Mouse (Mus musculus) heart, postnatal 25 days (tissue): ENCODE results near the gene Olfr322. TPM values are rescaled to one million over a fixed set of nuclear protein-coding genes. Genes with fewer than 3 reads are reported as not detected.

Source experiments
- DNase-seq: peaks from one replicate; pipeline ENCODE4 v3.0.0; 2022; ENCODE audit warnings: low spot score
- intact Hi-C: fragments of 180-260 bp; cut with DNase I; formaldehyde crosslinking; loops from one replicate; pipeline ENCODE4 v1.15.1; 2025
- total RNA-seq, 2 experiments: library from RNA; stranded (reverse); gene quantifications; 2 replicates each; pipeline ENCODE4 v1.2.3; 2021

Olfr322 gene
- not detected for total RNA-seq

DNA sequence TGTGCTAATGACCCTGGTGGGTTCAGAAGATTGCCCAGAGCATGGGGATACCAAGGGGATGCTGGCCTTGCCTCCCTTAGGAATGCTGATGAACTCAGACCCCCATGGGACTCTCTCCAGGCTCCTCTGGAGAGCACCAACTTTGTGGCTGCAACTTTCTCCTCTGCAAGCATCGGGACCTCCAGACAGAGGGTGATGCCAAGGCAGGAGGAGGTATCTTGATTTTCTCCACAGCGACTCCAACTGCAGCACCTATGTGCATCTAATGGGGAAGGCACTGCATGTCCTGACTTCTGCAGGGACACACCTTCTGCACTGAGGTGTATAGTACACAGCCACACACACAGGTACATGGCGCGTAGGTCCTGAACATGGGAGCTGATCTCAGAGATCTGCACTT, at the start of gene Olfr322:
Gene Olfr322 (plus strand): TSS at position 187 of the 400 bp plus-strand sequence.
- DNase-seq, result no peak
- intact Hi-C loops, result no loop called here

DNA sequence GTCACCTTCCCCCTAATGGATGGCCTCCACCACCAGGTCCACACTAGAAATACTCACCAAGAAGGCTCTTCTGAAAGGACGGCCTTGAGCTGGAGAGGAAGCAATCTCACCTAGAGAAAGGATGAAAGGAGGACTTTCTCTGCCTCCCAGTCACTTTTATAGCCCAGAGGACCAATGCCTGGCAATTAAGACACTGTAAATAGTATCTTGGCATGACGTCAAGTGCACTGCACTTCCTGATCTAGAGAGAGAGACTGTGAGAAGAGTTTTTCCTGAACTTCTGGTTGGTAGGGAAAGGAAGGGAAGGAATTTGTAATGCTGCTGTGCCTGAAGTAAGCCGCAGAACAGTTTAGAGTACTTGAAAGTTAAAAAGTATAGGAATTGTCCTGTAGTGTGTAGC, 45.2 kb upstream of the Olfr322 start:
- no peak for DNase-seq
- intact Hi-C loops, result no loop called here

DNA sequence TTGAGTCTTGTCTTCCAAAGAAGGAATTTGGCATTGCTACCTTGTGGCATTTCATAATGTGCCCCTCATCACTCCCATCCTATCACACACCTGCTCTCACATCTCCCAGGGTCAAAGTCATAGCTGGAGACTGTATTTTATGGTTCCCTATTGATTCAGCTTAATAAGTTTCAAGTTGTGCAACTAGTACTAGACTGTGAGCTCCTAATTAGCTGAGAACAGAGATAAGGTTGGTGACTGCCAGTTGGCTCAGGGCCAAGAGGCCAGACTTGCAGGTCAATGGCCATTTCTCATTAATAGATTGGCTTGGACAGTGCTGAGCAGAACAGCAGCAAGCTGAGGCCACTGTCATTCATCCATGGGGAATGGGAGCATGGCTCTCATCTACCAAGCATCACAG, 44.1 kb upstream of the Olfr322 start:
- intact Hi-C loops, result no loop called here
- DNase-seq, result no peak

DNA sequence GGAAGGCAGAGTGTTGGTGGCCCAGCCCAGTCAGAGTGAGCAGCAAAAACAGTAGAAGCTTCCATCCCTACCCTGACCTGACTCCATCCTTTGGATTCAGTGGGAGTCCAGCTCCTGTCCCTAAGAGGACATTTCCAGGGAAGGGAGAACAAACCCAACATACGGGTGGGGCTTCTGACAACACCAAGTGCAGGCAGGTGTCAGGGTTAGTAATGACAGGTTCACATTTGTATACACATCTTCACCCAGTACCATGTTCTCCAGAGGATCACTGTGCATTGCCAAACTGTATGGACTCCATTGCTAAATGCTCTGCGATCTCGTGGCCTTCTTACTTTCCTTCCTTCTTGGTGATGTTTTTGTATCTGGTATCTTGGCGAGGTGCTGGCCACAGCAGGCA, 42.6 kb upstream of the Olfr322 start, which contains the start of gene 2210407C18Rik:
Gene 2210407C18Rik (minus strand): TSS at position 101 of the 400 bp plus-strand sequence.
- intact Hi-C loops, result loop anchor here (2.0 kb wide), 1 partner anchor 15 kb away; no protein-coding TSS in a partner anchor

DNA sequence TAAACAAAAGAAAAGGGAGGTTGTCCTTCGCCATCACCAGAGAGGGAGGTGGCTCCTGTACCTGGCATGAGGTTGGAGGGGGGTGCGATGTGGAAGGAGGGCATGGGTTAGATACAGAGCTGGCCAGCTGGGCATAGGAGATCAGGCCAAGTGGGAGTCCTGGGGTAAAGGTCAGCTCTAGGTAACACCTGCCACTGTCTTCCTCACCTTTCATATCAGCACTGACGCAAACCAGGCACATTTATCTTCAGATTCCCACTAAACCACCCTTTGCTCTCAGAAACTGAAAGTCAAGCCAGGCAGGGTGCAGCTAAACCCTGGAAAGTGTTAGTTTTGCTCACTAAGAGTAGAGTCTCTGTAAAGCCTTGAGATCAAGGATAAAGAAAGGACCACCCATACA, 40.2 kb upstream of the Olfr322 start:
- intact Hi-C loops, result no loop called here
- DNase-seq, result no peak

More for the DNA sequence above, 42.6 kb upstream of the Olfr322 start, which contains the start of gene 2210407C18Rik:
- DNase-seq, result no peak

DNA sequence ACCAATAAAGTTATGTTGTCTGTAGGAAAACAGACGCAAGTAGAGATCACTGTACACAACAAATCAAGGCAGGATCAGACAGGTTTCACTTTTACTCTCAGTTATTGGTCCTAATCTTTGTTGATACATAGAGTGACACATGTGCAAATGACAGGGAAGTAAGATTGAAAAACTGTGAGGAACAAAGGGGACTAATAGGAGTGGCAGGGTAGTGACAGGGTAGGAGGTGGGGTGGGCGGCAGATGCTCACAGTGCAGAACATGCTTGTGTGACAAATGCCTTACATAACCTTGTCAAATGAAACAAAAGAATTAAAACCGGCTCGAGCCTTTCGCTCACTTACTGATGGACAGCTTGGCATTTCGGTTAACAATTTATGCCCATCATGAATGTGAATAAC, 39.8 kb upstream of the Olfr322 start:
- DNase-seq, result no peak
- intact Hi-C loops, result no loop called here

DNA sequence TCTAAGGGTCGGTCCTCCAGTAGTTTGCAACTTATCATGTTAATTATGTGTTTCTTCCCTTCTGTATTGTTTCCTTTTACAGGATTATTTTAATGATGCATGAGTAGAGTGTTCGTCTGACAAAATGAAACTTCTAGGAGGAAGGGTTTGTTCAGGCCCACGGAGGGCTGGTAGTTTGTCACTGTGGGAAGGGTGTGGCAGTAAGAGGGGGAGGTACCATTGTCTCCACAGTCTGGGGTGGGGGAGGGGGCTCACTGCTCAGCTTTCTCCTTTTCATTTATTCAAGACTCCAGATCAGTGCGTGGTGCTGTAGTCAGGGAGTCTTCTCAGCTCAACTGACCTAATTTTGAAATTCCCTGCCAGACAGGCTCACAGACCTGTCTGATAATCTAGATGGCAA, 32.4 kb upstream of the Olfr322 start:
- no peak for DNase-seq
- intact Hi-C loops, result no loop called here

DNA sequence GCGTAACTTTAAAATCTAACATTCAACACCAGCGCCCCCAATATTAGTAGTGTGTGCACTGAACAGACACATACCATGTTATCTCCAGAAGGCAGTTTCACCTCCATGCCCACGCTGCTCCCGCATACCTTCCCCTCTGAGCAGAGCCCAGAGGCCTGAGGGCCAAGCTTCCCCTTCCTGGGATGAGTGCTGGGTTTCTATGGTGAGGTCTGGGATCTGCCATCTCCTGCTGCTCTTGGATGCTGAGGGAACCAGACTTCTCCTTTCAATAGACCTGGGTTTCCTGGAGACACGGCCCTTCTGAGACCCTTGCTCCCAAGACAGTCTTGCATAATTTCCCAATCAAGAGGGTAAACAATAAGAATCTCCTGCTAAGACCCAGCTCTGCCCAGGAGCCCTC, 28.2 kb upstream of the Olfr322 start, which contains the start of gene Olfr323:
Gene Olfr323 (minus strand): TSS at position 101 of the 400 bp plus-strand sequence.
- no peak for DNase-seq
- intact Hi-C loops, result no loop called here

DNA sequence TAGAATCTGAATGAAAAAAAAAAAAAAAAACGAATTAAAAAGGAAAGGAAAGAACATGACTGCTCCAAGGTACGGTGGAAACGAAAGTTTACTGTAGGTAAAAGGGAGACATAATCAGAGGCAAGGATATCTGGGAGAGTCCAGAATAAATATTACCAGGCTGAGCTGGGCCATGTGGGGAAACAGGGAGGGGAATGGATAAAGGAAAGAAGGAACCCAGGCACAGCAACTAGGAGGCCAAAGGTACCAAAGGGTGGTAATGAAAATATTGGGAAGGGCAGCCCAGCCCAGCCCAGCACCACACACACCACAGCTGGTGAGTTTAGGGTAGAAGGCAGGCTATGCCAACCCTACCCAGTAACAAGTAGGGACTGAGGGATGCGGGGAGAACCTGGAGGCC, 23.7 kb upstream of the Olfr322 start:
- intact Hi-C loops, result loop anchor here (5.0 kb wide), 2 partner anchors 133 to 398 kb away; partner anchors contain the start of gene Olfr331

DNA sequence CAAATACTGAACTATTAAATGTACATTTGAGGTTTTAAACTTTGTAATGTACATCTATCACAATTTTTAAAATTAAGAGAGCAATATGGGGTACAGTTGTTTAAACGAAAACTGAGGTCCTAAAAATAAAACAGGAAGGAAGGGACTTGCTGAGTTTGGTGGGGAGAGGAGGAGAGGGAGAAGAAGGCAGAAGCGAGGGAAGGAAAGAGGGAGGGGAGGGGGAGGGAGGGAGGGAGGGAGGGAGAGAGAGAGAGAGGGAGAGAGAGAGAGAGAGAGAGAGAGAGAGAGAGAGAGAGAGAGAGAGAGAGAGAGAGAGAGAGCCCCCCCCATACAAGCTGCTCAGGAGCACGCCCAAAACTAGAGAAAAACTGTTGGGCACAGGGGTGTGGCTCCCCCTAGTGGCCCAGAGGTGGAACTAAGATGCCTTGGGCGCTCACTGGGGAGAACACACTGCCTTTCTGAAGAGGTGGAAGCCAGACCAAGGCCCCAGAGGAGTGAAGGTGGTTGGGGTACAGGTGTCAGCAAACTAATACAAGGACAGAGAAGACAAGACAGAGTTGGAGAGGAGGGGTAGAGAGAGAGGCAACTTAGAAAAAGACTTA, 22.1 kb upstream of the Olfr322 start:
- intact Hi-C loops, result loop anchor here (1.0 to 5.0 kb wide), 3 partner anchors 134 to 399 kb away; partner anchors contain the start of gene Olfr331
- no peak for DNase-seq

More for the DNA sequence above, 23.7 kb upstream of the Olfr322 start:
- no peak for DNase-seq

DNA sequence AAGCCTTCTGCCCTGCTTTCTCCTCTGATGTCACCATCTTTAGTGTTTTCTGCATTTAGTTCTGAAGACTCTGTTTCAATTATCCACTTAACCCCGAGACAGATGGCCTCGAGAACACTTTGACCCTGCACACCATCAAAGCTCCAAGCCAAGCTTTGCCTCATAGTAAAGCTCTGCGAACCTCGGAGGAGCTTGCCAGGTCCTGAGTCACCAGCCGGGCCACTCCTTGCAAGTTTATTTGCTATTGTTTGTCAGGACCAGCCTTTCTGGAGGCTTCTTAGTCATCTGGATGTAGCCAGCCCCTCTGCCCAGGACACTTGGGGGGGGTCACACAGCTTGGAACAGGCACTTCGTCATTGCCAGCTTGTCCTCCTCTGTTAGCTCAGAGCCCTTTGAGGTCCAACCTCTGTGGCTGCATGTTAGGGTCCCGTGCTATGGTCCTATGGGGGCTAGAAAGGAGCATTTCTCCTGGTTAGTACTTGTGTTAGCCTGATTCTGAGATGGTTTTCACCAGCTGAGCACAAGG, 20.3 kb upstream of the Olfr322 start:
- intact Hi-C loops, result loop anchor here (5.0 kb wide), 2 partner anchors 136 to 401 kb away; partner anchors contain the start of gene Olfr331

DNA sequence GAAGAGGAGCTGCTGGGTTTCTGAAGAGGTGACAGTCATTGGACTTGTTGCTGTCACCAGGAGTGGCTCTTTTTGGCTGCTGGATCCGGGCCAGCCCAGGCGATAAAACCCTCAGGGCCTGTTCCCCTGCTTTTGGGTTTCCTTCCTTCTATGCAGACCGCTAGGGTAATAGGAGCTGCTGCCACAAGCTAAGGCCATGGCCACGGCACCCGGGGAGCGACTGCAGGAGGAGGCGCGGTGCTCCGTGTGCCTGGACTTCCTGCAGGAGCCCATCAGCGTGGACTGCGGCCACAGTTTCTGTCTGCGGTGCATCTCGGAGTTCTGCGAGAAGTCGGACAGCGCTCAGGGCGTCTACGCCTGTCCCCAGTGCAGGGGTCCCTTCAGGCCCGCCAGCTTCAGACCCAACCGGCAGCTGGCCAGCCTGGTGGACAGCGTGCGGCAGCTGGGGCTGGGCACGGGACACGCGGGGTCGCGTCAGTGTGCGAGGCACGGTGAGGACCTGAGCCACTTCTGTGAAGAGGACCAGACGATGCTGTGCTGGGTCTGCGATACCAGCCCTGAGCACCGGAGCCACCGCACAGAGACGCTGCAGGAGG, 18.2 kb upstream of the Olfr322 start, which contains the start of gene Trim58:
Gene Trim58 (plus strand): TSS at position 194 of the 596 bp plus-strand sequence.
- intact Hi-C loops, result no loop called here
- DNase-seq, result no peak

More for the DNA sequence above, 20.3 kb upstream of the Olfr322 start:
- no peak for DNase-seq

DNA sequence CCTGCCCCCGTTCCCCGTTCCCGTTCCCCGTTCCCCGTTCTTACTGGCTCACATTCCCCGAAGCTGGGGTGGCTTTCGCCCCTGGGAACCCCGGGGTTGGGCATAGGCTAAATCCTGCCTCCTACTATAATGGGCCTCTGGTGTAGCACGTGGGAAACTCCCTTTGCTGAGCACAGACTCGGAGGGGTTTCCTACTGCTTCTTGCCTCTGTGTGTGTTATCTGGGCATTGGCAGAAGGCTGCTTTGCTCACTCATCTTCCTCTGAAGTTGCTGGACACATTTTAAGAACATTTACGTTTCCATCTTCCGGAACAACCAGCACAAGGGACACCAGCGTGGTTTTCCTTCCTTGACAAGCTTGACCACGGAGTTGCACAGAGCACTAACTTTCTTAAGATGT, 17.5 kb upstream of the Olfr322 start:
- intact Hi-C loops, result no loop called here
- no peak for DNase-seq

DNA sequence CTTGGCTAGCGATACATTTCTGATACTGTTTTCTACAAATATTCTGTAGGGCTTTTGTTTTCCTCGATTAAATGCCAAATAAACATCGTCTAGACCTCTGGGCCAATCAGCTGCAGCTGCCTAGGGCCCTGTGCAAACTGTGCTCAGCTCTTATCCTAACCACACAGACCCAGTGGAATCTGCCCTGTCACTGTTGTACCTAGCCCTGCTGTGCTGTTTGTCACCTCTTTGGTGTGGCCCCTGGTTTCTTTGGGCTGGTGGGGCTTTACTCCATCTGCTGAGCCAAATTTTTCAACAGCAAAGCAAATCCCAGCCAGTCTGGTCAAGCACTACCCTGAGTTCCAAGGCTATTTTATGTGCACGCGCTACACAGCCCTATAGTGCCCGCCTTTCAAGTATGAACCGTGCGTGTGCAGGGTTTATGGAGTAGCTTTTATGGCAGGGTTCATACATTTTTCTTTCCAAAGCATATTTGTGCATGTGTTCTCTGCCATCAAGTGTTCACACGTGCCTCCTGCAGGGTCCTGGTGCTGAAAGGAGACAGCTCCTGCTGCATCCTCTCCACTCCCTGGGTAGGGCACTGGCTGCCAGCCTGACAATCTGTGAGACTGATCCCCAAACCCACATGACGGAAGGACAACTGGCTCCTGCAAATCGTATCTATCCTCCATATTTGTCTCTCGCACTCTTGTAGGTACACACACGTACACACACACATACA, 16.8 kb upstream of the Olfr322 start:
- DNase-seq, result no peak

DNA sequence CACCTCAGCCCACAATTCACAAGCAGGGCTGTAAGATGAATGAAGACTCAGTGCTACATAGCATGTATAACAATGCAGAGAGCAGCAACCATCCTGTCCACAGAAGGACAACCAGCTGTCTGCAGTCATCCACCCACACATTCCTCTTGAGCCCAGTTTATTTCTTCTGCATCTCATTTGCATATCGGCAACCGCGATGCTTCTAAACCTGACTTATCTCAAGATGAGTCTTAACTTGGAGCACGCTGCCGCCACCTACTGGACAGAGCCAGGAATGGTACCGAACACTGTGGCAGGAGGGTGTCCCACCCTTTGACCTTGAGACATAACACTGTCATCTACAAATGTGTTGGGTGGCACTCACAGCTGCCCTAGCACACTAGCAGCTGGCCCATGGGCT, 15.2 kb upstream of the Olfr322 start:
- intact Hi-C loops, result no loop called here
- DNase-seq, result no peak

More for the DNA sequence above, 16.8 kb upstream of the Olfr322 start:
- intact Hi-C loops, result no loop called here

DNA sequence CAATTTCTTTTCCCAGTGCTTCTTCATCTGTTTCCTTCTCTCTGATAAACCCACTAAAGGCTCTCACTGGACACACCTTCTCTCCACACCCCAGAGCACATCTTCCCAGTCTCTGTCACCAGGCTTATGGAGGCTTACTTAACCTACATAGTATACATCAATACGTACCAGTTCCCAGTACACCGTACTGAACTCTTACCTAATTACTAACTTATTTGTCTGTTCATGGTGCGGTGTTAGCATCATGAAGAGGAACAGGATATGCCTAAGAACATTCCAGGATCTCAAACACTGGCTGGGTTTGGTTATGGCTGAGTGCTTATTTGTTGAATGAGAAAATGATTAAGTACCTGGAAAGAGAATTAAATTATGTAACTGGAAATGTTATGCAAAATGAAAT, 3.4 kb upstream of the Olfr322 start:
- intact Hi-C loops, result no loop called here
- no peak for DNase-seq

DNA sequence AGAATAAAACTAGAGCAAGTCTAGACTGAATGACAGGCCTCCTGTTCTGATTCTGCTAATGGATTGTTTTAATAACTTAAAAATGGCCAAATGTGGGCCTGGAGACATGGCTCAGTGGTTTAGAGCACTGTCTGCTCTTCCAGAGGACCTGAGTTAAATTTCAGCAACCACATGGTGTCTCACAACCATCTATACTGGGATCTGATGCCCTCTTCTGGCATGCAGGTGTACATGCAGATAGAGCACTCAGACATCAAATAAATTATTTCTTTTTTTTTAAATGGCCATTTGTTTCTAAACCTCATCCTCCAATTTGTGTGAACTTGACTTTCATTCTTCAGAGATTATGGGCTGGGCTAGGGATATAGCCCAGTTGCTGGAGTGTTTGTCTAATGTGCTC, 10.7 kb downstream of the Olfr322 start:
- DNase-seq, result no peak
- intact Hi-C loops, result no loop called here

DNA sequence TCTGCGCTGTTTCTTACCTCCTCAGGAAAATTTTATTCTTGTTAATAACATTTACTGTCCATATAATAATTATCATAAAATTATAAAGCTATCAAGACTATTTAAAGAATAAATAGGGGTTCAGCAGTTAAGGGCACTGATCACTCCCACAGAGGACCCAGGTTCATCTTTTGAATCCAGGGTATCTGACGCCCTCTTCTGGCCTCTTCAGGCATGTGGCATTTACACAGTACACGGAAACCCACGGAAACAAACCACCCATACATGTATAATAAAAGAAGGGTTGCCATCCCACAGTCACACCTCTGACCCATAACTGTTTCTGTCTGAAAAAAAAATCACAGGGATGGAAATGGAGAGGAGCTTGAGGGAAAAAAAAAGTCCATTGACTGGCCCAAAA, 13.2 kb downstream of the Olfr322 start:
- intact Hi-C loops, result no loop called here
- no peak for DNase-seq

DNA sequence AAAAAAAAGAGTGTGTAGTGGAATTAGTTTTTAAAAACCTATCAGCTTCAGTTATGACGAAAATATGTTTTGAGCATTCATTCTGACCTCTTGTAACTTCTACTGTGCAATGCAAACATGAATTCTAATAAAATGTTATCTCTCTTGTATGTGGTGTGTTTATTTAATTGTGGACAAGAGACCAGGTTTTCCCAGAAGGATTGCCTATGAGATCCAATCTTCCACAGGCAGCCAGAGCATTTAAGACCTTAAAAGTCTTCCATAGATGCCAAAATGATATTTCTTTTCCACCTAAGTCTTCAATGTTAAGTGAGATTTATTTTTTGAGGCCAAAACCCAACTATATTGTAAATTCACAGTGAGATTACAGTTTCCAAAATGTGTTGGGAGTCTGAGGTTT, 22.2 kb downstream of the Olfr322 start, which contains the start of gene Olfr320:
Gene Olfr320 (plus strand): TSS at position 301 of the 400 bp plus-strand sequence.
- intact Hi-C loops, result no loop called here
- DNase-seq, result no peak

DNA sequence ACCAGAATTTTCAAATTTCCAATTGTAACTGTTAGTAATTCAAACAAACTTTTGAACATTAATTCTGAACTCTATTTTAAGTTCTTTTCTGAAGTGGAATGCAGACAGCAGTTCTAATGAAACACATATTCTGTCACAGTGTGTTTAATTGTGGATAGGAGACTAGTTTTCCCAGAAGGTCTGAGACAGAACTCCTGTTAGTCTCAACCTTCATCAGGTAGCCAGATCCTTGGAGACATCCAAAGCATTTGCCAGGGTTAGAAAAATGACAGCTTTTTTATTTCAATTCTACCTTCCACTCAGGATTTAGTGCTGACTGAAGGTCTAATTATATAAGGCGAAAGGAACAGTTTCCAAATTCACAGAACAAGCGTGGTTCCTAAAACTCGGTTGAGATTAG, 40.3 kb downstream of the Olfr322 start, which contains the start of gene Olfr319:
Gene Olfr319 (plus strand): TSS at position 301 of the 400 bp plus-strand sequence.
- intact Hi-C loops, result no loop called here
- no peak for DNase-seq
